Mouse (Mus musculus): ENCODE results near the gene Ofd1. TPM values are rescaled to one million over a fixed set of nuclear protein-coding genes. Genes with fewer than 3 reads are reported as not detected.

Gene Ofd1
- polyA plus RNA-seq, 1 experiment from 2014 or later = 6.5 TPM

DNA sequence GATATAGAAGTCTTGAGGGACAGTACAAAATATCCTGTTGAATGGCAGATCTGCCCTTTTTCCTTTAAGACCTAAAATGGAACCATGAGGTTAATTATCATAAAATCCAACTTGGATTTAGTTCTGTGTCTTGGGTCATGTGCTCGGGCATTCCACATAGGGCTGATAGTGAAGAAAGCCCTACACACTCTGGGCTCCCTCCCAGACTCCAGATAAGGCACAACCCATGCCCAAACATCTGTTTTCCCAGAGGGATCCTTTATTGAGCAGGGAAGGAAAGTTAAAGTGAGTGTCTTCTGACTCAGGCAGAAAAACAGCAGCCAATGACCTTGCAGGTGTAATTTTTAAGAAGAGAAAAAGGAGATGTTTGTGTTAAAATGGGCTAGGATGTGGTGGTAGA is 85.6 kb downstream of the Ofd1 start:
- H3K27ac ChIP-seq (replicated peaks) = no peak overlapping the region
- no peaks in the 10 kb centered on the region for H3K4me1 ChIP-seq
- no peaks in the 10 kb centered on the region for H3K9me3 ChIP-seq
- no peak overlapping the region for H3K4me3 ChIP-seq
- DNase-seq (ENCODE audit: low spot score) = no peak
- peaks cover 88% of the 10 kb centered on the region for H3K27me3 ChIP-seq (replicated peaks; ENCODE audit: low read depth, poor library complexity, severe bottlenecking)
- H3K36me3 ChIP-seq (replicated peaks) = no peaks in the 10 kb centered on the region
- WGBS = 67% methylated on average over 1 of the region's 1 CpGs

DNA sequence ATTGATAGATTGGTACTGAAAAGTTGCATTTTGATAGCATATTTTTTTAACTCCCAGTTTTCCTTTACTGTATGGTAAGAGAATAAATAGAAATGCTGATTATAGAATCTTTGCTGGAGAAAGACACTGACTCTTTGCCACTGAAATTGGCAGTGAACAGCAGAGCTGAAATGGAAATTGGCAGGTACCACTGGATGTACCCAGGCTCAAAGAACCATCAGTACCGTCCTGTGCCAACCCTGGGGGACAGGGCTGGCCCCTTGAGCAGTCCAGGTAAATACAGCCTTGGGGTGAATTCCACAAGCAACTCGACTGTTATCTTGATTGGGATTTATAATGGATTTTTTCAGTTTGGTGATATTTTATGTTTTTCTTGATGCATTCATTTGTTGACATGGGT is 87.1 kb downstream of the Ofd1 start:
- WGBS = 75% methylated on average over 2 of the region's 2 CpGs
- H3K27me3 ChIP-seq (replicated peaks; ENCODE audit: low read depth, poor library complexity, severe bottlenecking) = peaks cover 83% of the 10 kb centered on the region
- DNase-seq (ENCODE audit: low spot score) = no peak
- no peak overlapping the region for H3K27ac ChIP-seq (replicated peaks)
- H3K9me3 ChIP-seq = no peaks in the 10 kb centered on the region
- no peaks in the 10 kb centered on the region for H3K4me1 ChIP-seq
- H3K36me3 ChIP-seq (replicated peaks) = no peaks in the 10 kb centered on the region
- H3K4me3 ChIP-seq = no peak overlapping the region

- Histone ChIP-seq H3K27ac (replicated peaks) (no peak overlapping the region), H3K9me3 (no peaks in the 10 kb centered on the region), H3K27me3 (replicated peaks; ENCODE audit: low read depth, poor library complexity, severe bottlenecking) (peaks cover 85% of the 10 kb centered on the region), H3K36me3 (replicated peaks) (no peaks in the 10 kb centered on the region), H3K4me3 (no peak overlapping the region), H3K4me1 (no peaks in the 10 kb centered on the region)
- 24% methylated on average over 6 of the region's 6 CpGs for WGBS
- peak; percentile 56 for DNase-seq (ENCODE audit: low spot score)
Observed at GRCm38 (mm10) chrX:166351790-166352189, 88.7 kb downstream of the Ofd1 start.

DNA sequence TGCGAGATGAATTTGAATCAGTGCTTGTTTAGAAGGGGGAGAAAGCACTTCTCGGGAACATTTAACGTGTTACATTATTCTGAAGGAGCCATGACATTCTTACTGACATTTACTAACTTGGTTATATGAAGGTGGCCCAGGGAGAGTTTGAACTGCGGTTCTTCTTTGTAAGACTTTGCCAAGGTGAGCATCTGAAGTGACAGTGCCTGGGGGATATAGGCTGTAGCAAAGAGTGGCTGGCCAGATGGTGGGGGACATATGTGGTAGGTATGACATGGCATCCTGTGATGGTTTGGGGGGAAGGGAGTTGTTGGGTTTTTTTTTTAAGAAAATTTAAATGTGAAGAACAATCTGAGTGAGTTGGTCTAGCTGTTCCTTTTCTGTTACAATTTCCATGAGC is 91.9 kb downstream of the Ofd1 start:
- H3K4me1 ChIP-seq = no peaks in the 10 kb centered on the region
- H3K27me3 ChIP-seq (replicated peaks; ENCODE audit: low read depth, poor library complexity, severe bottlenecking) = peaks cover 76% of the 10 kb centered on the region
- no peak for DNase-seq (ENCODE audit: low spot score)
- 89% methylated on average over 4 of the region's 4 CpGs for WGBS
- H3K36me3 ChIP-seq (replicated peaks) = no peaks in the 10 kb centered on the region
- H3K9me3 ChIP-seq = no peaks in the 10 kb centered on the region
- no peak overlapping the region for H3K4me3 ChIP-seq
- no peak overlapping the region for H3K27ac ChIP-seq (replicated peaks)

GRCm38 (mm10) chrX:166348086-166348485 is 92.4 kb downstream of the Ofd1 start:
- H3K4me1 ChIP-seq = no peaks in the 10 kb centered on the region
- H3K27me3 ChIP-seq (replicated peaks; ENCODE audit: low read depth, poor library complexity, severe bottlenecking) = peaks cover 76% of the 10 kb centered on the region
- 79% methylated on average over 6 of the region's 6 CpGs for WGBS
- no peak overlapping the region for H3K27ac ChIP-seq (replicated peaks)
- no peaks in the 10 kb centered on the region for H3K9me3 ChIP-seq
- no peak overlapping the region for H3K4me3 ChIP-seq
- DNase-seq (ENCODE audit: low spot score) = no peak
- H3K36me3 ChIP-seq (replicated peaks) = no peaks in the 10 kb centered on the region

DNA sequence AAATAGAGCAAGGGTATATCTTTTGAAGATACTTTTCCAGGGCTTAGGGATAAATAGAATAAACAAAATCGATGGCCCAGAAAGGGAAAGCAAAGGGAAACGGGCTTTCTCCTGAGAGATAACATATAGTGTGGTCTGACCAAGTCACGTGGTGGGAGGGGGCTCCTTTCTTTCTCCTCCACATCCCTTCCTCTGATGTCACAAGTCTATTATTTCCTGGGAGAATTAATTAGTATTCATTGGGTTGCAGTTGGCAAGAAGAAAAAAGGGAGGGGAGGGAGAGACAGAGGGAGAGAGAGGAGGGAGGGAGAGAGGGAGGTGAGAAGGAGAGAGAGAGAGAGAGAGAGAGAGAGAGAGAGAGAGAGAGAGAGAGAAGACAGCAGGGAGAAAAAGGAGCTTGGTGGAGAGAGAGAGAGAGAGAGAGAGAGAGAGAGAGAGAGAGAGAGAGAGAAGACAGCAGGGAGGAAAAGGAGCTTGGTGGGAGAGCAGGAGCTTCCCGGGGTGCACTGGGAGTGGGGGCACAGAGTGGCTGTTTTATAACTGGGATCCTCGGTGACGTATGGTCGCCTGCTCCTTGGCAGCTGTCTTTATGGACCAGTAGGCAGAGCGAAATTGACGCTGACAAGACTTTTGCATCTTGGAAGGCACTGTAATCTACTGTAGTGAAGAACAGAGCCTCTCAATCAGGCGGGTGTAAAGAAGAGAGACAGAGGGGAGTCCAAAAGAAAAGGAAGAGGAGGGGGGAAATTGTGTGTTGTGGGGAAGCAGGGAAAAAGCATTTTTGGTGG is 96.1 kb downstream of the Ofd1 start:
- Histone ChIP-seq H3K27me3 (replicated peaks; ENCODE audit: low read depth, poor library complexity, severe bottlenecking) (peaks cover 74% of the 10 kb centered on the region), H3K9me3 (no peaks in the 10 kb centered on the region), H3K4me3 (peak overlapping the region; percentile 44), H3K27ac (replicated peaks) (peak overlapping the region; percentile 72), H3K4me1 (no peaks in the 10 kb centered on the region), H3K36me3 (replicated peaks) (no peaks in the 10 kb centered on the region)
- WGBS = 31% methylated on average over 10 of the region's 10 CpGs
- peak; percentile 10 for DNase-seq (ENCODE audit: low spot score)

DNA sequence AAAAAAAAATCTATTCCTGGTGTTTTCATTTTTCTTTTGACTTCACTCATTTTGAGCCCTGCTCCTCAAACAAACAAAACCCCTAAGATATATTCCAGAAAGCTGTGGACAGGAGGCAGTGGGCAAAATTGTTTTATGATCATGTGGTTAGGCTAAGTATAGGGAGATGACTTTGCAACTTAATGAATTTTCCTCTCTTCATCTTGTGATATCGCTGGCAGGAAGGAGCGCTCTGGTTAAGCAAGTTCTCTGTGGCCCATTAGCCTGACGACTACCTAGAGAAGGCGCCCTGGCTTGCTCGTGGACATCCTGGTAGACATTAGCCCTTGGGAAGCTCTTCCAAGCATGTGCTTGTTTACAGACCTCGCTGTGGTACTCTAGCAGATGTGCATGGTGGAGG is 98.7 kb downstream of the Ofd1 start:
- H3K27ac ChIP-seq (replicated peaks) = no peak overlapping the region
- H3K4me1 ChIP-seq = no peaks in the 10 kb centered on the region
- no peak overlapping the region for H3K4me3 ChIP-seq
- 85% methylated on average over 6 of the region's 6 CpGs for WGBS
- H3K9me3 ChIP-seq = no peaks in the 10 kb centered on the region
- no peaks in the 10 kb centered on the region for H3K36me3 ChIP-seq (replicated peaks)
- no peak for DNase-seq (ENCODE audit: low spot score)
- peaks cover 81% of the 10 kb centered on the region for H3K27me3 ChIP-seq (replicated peaks; ENCODE audit: low read depth, poor library complexity, severe bottlenecking)

Other genes with a start within 250 kb of the Ofd1 start
- gene Gpm6b, start 201.8 kb downstream of the Ofd1 start, polyA plus RNA-seq (2016; fragmentation: Nextera tagmentation; extraction: Ambion mirVana) = 27.1 and 32.0 TPM in 2 replicates
- 23.1 and 25.0 TPM in 2 replicates for gene Trappc2, start 130 bp downstream of the Ofd1 start, polyA plus RNA-seq (2016; fragmentation: Nextera tagmentation; extraction: Ambion mirVana)
- gene Rab9, start 39.2 kb upstream of the Ofd1 start, polyA plus RNA-seq (2016; fragmentation: Nextera tagmentation; extraction: Ambion mirVana) = 43.1 and 45.7 TPM in 2 replicates
- gene Tceanc, start 77.9 kb upstream of the Ofd1 start, polyA plus RNA-seq (2016; fragmentation: Nextera tagmentation; extraction: Ambion mirVana) = 10.0 and 11.0 TPM in 2 replicates
- gene Egfl6, start 145.0 kb upstream of the Ofd1 start, polyA plus RNA-seq (2016; fragmentation: Nextera tagmentation; extraction: Ambion mirVana) = 2.9 and 3.6 TPM in 2 replicates

Data from embryonic facial prominence, embryonic 10.5 days (tissue).